Mouse (Mus musculus) subcutaneous adipose tissue, adult 2 months (tissue): Measurements from ENCODE around the gene A930018P22Rik. TPM values are rescaled to one million over a fixed set of nuclear protein-coding genes. Genes with fewer than 3 reads are reported as not detected.

Experiments used
- polyA plus RNA-seq: library from polyadenylated mRNA; depleted of rRNA; stranded (reverse); fragments of >200 nt; gene quantifications from 2 replicates; pipeline ENCODE4 v1.2.3, GENCODE M21; 2012; ENCODE audit warnings: low replicate concordance; rRNA removed

Gene A930018P22Rik
- polyA plus RNA-seq: 0.32 and 1.2 TPM in 2 replicates

DNA sequence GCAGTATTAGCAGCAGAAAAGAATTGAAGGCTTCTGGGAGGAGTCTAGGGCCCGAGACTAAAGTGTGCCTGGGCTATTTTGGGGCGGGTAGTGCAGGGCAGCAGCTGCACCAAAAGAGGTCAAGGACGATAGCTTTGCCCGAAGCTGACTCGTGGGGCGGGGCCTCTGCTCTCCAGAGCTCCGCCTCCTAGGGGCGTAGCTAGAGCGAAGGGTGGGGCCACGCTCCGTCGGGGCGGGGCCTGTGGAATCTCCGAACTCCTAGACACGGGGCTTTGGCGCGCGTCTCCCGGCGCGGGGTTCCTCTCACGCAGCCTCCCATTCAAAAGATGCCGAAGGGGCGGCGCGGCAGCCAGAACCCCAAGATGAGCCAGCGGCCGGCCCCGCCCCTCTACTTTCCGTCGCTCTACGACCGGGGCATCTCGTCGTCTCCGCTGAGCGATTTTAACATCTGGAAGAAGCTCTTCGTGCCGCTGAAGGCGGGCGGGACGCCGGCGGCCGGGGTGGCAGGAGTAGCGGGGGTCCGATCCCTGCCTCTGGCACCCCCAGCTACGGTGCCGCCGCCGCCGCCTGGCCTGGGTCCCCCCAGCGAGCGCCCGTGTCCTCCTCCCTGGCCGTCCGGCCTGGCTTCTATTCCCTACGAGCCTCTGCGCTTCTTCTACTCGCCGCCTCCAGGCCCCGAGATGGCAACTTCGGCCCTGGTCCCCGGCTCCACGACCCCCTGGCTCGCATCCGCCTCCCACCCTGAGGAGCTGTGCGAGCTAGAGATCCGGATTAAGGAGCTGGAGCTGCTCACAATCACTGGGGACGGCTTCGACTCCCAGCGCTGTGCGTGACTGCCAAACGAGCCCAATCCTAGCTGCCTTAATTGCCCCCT lies at the start of gene A930018P22Rik:
A930018P22Rik (plus strand) TSS at position 265 of the 874 bp plus-strand sequence.

DNA sequence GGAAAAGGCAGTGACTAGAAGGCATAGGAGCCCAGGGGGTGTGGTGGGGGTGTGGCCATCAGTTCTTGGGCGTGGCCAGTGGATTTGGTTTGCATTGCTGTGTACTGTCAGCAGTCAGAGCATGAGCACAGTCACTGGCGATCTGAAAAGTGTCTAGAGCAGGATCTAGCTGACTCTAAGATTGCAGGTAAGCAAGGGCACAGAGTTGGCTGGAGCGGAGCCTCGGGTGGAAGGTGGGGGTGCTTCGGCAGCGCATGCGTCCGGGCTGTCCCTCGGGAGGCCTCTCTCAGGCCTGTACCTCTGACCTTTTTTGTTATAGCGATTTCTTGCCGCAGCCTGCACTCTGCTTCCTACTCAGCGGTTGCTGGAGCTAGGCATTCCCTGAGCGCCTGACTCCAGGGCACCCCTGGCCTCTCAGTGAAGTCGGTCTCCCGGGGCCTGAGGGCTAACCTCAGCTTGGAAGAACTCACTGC lies 26.8 kb upstream of the A930018P22Rik start, which contains the start of gene Cd59a:
Cd59a (plus strand) TSS at position 61 of the 473 bp plus-strand sequence.

Other genes starting within 250 kb of the A930018P22Rik start
- gene Lmo2, start 164.8 kb upstream of the A930018P22Rik start, polyA plus RNA-seq: 25.8 and 28.9 TPM in 2 replicates
- gene Fbxo3, start 95.0 kb upstream of the A930018P22Rik start, polyA plus RNA-seq: 25.4 and 29.3 TPM in 2 replicates
- not detected in 2 replicates for gene 4931422A03Rik, start 94.4 kb upstream of the A930018P22Rik start, polyA plus RNA-seq
- not detected in 2 replicates for gene Gm10912, start 56.9 kb upstream of the A930018P22Rik start, polyA plus RNA-seq
- not detected in 2 replicates for gene Gm10799, start 54.2 kb upstream of the A930018P22Rik start, polyA plus RNA-seq
- gene Cd59b, start 52.9 kb upstream of the A930018P22Rik start, polyA plus RNA-seq: 12.3 and 22.3 TPM in 2 replicates
- gene Cd59a, start 27.0 kb upstream of the A930018P22Rik start, polyA plus RNA-seq: 28.1 and 169 TPM in 2 replicates